10 mouse cellular contexts compared by ENCODE assay signal in genomic region chr5:30072377-30072776, GRCm38 (mm10). TPM values are rescaled to one million over a fixed set of nuclear protein-coding genes. Genes with fewer than 3 reads are reported as not detected.
DNase-seq lines count a peak whose midpoint lies in the region; ATAC-seq and TF ChIP-seq lines count a peak whose summit lies in the region.
"Had no signal": no experiment of that assay in that cellular context is flagged by ENCODE, and none has a peak within 500 bp of the region (broad histone marks: within the 10 kb centered on the region; RNA-seq: fewer than 3 reads in every experiment).

No protein-coding gene starts in this region.

- peaks cover 51% of the 10 kb centered on the region for H3K36me3 ChIP-seq in erythroblast, embryonic 14.5 days (ENCODE audit: control insufficient read depth)
- peaks cover 30 to 45% of the 10 kb centered on the region in 2 experiments for H3K36me3 ChIP-seq in CH12.LX (replicated peaks in 1 of 2; ENCODE audit: control insufficient read depth in 1 of 2, insufficient read depth in 1 of 2, low read length in 1 of 2)
- no peaks in the 10 kb centered on the region for H3K36me3 ChIP-seq in forebrain, embryonic 16.5 days (ENCODE audit: control insufficient read depth, insufficient read depth)
- H3K36me3 ChIP-seq in liver, postnatal 0 days (replicated peaks; ENCODE audit: insufficient read depth, low read length) = peaks cover 35% of the 10 kb centered on the region

- no peaks in the 10 kb centered on the region for H3K9me3 ChIP-seq in erythroblast, embryonic 14.5 days (ENCODE audit: control insufficient read depth, low read length)
- H3K9me3 ChIP-seq in CH12.LX (replicated peaks; ENCODE audit: low read length) = no peaks in the 10 kb centered on the region
- H3K9me3 ChIP-seq in forebrain, embryonic 16.5 days (ENCODE audit: control insufficient read depth, low read length) = no peaks in the 10 kb centered on the region
- no peaks in the 10 kb centered on the region for H3K9me3 ChIP-seq in liver, postnatal 0 days (ENCODE audit: low read length)

- dilution Hi-C loops in CH12.LX (cut with MboI; ENCODE audit: extremely low pct_ligation_motif_present, extremely low pct_unique_long_range_greater_than_20kb, low sequenced_read_pairs) = no loop called here

- in situ Hi-C loops in CH12.LX (cut with MboI; ENCODE audit: low pct_ligation_motif_present, low pct_unique_long_range_greater_than_20kb, low sequenced_read_pairs) = no loop called here

- no peak for ATAC-seq in erythroblast, adult 5-6 weeks (replicated peaks; ENCODE audit: low FRiP score, poor library complexity, severe bottlenecking)
- 0 out of 2 replicates have a peak, but pooled peaks have one; percentile 8 for ATAC-seq in forebrain, embryonic 16.5 days
- no peak for ATAC-seq in liver, postnatal 0 days
- ATAC-seq in erythroid progenitor cell, adult 5-6 weeks (replicated peaks; ENCODE audit: low FRiP score, poor library complexity, severe bottlenecking) = no peak

- H3K27ac ChIP-seq in CH12.LX (ENCODE audit: insufficient read depth, low read depth) = peak overlapping the region; percentile 40; the same call in 1 of the 2 replicates
- H3K27ac ChIP-seq in forebrain, embryonic 16.5 days (ENCODE audit: low read length) = no peak overlapping the region
- H3K27ac ChIP-seq in liver, postnatal 0 days (ENCODE audit: low read depth) = 0 out of 2 replicates have a peak overlapping the region, but pooled peaks have one; percentile 80

- H3K4me1 ChIP-seq in erythroblast, embryonic 14.5 days (ENCODE audit: control insufficient read depth) = peaks cover 35% of the 10 kb centered on the region
- H3K4me1 ChIP-seq in CH12.LX (ENCODE audit: control insufficient read depth in 1 of 2, insufficient read depth in 2 of 2) = peaks cover 0 to 31% of the 10 kb centered on the region in 2 experiments; a peak in 2 of 4 replicates
- peaks cover 13% of the 10 kb centered on the region for H3K4me1 ChIP-seq in forebrain, embryonic 16.5 days (replicated peaks; ENCODE audit: control insufficient read depth, insufficient read depth, low read length)
- peaks cover 13% of the 10 kb centered on the region for H3K4me1 ChIP-seq in liver, postnatal 0 days (ENCODE audit: insufficient read depth)

- TF ChIP-seq CTCF in CH12.LX (conservative IDR thresholded peaks at IDR 0.05 in 1 of 2, IDR thresholded peaks at IDR 0.05 in 1 of 2; ENCODE audit: low read depth in 2 of 2, low read length in 2 of 2) = no peak
- TF ChIP-seq CTCF in liver, postnatal 0 days (IDR thresholded peaks at IDR 0.05; ENCODE audit: low read depth) = no peak

- TF ChIP-seq RAD21 in CH12.LX (IDR thresholded peaks at IDR 0.05; ENCODE audit: low read depth, low read length) = no peak

- no peak for DNase-seq in CH12.LX (ENCODE audit: extremely low read depth)
- no peak for DNase-seq in liver, postnatal 0 days
- no peak for DNase-seq in urinary bladder, adult 2 months (ENCODE audit: low spot score)
- DNase-seq in left cerebral cortex, adult 18-20 months (ENCODE audit: low spot score in 2 of 2) = no peak
- DNase-seq: cerebellum, adult 9-10 months had no signal

- peak overlapping the region; percentile 91 for H3K4me2 ChIP-seq in CH12.LX (ENCODE audit: insufficient read depth, low read depth, poor library complexity, severe bottlenecking)
- peak overlapping the region; percentile 90 for H3K4me2 ChIP-seq in forebrain, embryonic 16.5 days (ENCODE audit: low read length)
- H3K4me2 ChIP-seq in liver, postnatal 0 days (ENCODE audit: low read depth, low read length) = peak overlapping the region; percentile 90

- H3K27me3 ChIP-seq in erythroblast, embryonic 14.5 days (ENCODE audit: control insufficient read depth) = no peaks in the 10 kb centered on the region
- no peaks in the 10 kb centered on the region for H3K27me3 ChIP-seq in CH12.LX (replicated peaks)
- no peaks in the 10 kb centered on the region for H3K27me3 ChIP-seq in forebrain, embryonic 16.5 days (replicated peaks; ENCODE audit: control insufficient read depth, insufficient read depth, low read length)
- H3K27me3 ChIP-seq in liver, postnatal 0 days (ENCODE audit: insufficient read depth, low read length) = no peaks in the 10 kb centered on the region

- TF ChIP-seq POLR2A in CH12.LX (IDR thresholded peaks at IDR 0.05; ENCODE audit: low read depth, low read length) = no peak

- peak overlapping the region; percentile 75 for H3K9ac ChIP-seq in CH12.LX (ENCODE audit: insufficient read depth, low read depth)
- no peak overlapping the region; the same call in 1 of the 2 replicates for H3K9ac ChIP-seq in forebrain, embryonic 16.5 days (replicated peaks; ENCODE audit: low read depth, low read length)
- peak overlapping the region; percentile 74 for H3K9ac ChIP-seq in liver, postnatal 0 days (replicated peaks)

- 43% methylated on average over 3 of the region's 3 CpGs for WGBS in forebrain, embryonic 16.5 days
- 39% methylated on average over 3 of the region's 3 CpGs for WGBS in liver, postnatal 0 days (ENCODE audit: insufficient replicate concordance)

- H3K79me2 ChIP-seq in CH12.LX (replicated peaks; ENCODE audit: control insufficient read depth, extremely low read depth, insufficient read depth, poor library complexity, severe bottlenecking) = peaks cover 43% of the 10 kb centered on the region

- TF ChIP-seq EP300 in CH12.LX (IDR thresholded peaks at IDR 0.05; ENCODE audit: low read length) = no peak
- TF ChIP-seq EP300 in liver, postnatal 0 days (IDR thresholded peaks at IDR 0.05; ENCODE audit: low read depth) = no peak

- peak overlapping the region; percentile 95 for H3K4me3 ChIP-seq in erythroblast, embryonic 14.5 days (replicated peaks)
- H3K4me3 ChIP-seq in CH12.LX (replicated peaks in 1 of 3; ENCODE audit: low read depth in 2 of 3, low read length in 2 of 3, poor library complexity in 1 of 3) = peak overlapping the region; percentile 61 to 81 (median 71)
- H3K4me3 ChIP-seq in forebrain, embryonic 16.5 days (replicated peaks; ENCODE audit: low read length) = peak overlapping the region; percentile 85
- peak overlapping the region; percentile 85 for H3K4me3 ChIP-seq in liver, postnatal 0 days (ENCODE audit: low read depth, low read length)

RNA-seq across cellular contexts. Expression of gene Tyms, which starts 1.0 kb away (rescaled TPM):
- polyA plus RNA-seq in erythroblast, embryonic 14.5 days (2012) = 9.5 and 11.7 TPM in 2 replicates
- total RNA-seq in erythroblast, adult 5-6 weeks (2015; ENCODE audit: low replicate concordance) = 46.7 and 65.4 TPM in 2 replicates
- 46.1 and 47.5 TPM in 2 replicates for total RNA-seq in erythroblast, adult 5-6 weeks (2017; ENCODE audit: low replicate concordance)
- total RNA-seq in CH12.LX (2012; rRNA removed) (153 and 174 TPM in 2 replicates), CH12.LX (2014; rRNA removed) (260 and 306 TPM in 2 replicates)
- 193 and 211 TPM in 2 replicates for polyA plus RNA-seq in CH12.LX (2012; ENCODE audit: insufficient read length, low read depth)
- 84.3 and 95.4 TPM in 2 replicates for polyA plus RNA-seq in forebrain, embryonic 16.5 days (2015; fragmentation: Nextera tagmentation; extraction: Ambion mirVana)
- 84.6 and 101 TPM in 2 replicates for polyA plus RNA-seq in liver, postnatal 0 days (2015; fragmentation: Nextera tagmentation; extraction: Ambion mirVana)
- polyA plus RNA-seq in urinary bladder, adult 2 months (2012; rRNA removed) = 24.4 and 25.0 TPM in 2 replicates
- total RNA-seq in erythroid progenitor cell, adult 5-6 weeks (2015; ENCODE audit: low replicate concordance) = 145 and 220 TPM in 2 replicates
- total RNA-seq in erythroid progenitor cell, adult 5-6 weeks (2017; ENCODE audit: low replicate concordance) = 159 and 170 TPM in 2 replicates
- 1 to 10 TPM; 3.6 to 4.1 TPM for total RNA-seq in left cerebral cortex, adult 18-20 months (2021)

RNA-seq across cellular contexts. Expression of gene Garem2, which starts 32.6 kb away (rescaled TPM):
- 0.02 TPM in 1 of 2 replicates, not detected in the other for polyA plus RNA-seq in erythroblast, embryonic 14.5 days (2012)
- total RNA-seq in erythroblast, adult 5-6 weeks (2015; ENCODE audit: low replicate concordance) = not detected in 2 replicates
- not detected in 2 replicates for total RNA-seq in erythroblast, adult 5-6 weeks (2017; ENCODE audit: low replicate concordance)
- total RNA-seq in CH12.LX (2012; rRNA removed) (0.13 and 0.21 TPM in 2 replicates), CH12.LX (2014; rRNA removed) (not detected in 2 replicates)
- polyA plus RNA-seq in CH12.LX (2012; ENCODE audit: insufficient read length, low read depth) = not detected in 2 replicates
- polyA plus RNA-seq in forebrain, embryonic 16.5 days (2015; fragmentation: Nextera tagmentation; extraction: Ambion mirVana) = 8.1 and 10.1 TPM in 2 replicates
- 0.02 TPM in 1 of 2 replicates, not detected in the other for polyA plus RNA-seq in liver, postnatal 0 days (2015; fragmentation: Nextera tagmentation; extraction: Ambion mirVana)
- polyA plus RNA-seq in urinary bladder, adult 2 months (2012; rRNA removed) = 0.10 TPM in 1 of 2 replicates, not detected in the other
- total RNA-seq in erythroid progenitor cell, adult 5-6 weeks (2015; ENCODE audit: low replicate concordance) = not detected in 2 replicates
- not detected in 2 replicates for total RNA-seq in erythroid progenitor cell, adult 5-6 weeks (2017; ENCODE audit: low replicate concordance)
- 10 to 100 TPM in 1 of 2 experiments, 1 to 10 TPM in 1; 10.0 to 10.7 TPM for total RNA-seq in left cerebral cortex, adult 18-20 months (2021)

RNA-seq across cellular contexts. Expression of gene 3110082J24Rik, which starts 33.5 kb away (rescaled TPM):
- not detected in 2 replicates for polyA plus RNA-seq in erythroblast, embryonic 14.5 days (2012)
- not detected in 2 replicates for total RNA-seq in erythroblast, adult 5-6 weeks (2015; ENCODE audit: low replicate concordance)
- total RNA-seq in erythroblast, adult 5-6 weeks (2017; ENCODE audit: low replicate concordance) = not detected in 2 replicates
- not detected in 2 replicates for total RNA-seq in CH12.LX (2012; rRNA removed)
- total RNA-seq in CH12.LX (2014; rRNA removed) = not detected in 2 replicates
- polyA plus RNA-seq in CH12.LX (2012; ENCODE audit: insufficient read length, low read depth) = not detected in 2 replicates
- polyA plus RNA-seq in forebrain, embryonic 16.5 days (2015; fragmentation: Nextera tagmentation; extraction: Ambion mirVana) = 2.8 TPM in 2 replicates
- not detected in 2 replicates for polyA plus RNA-seq in liver, postnatal 0 days (2015; fragmentation: Nextera tagmentation; extraction: Ambion mirVana)
- not detected in 2 replicates for polyA plus RNA-seq in urinary bladder, adult 2 months (2012; rRNA removed)
- total RNA-seq in erythroid progenitor cell, adult 5-6 weeks (2015; ENCODE audit: low replicate concordance) = not detected in 2 replicates
- not detected in 2 replicates for total RNA-seq in erythroid progenitor cell, adult 5-6 weeks (2017; ENCODE audit: low replicate concordance)
- total RNA-seq in left cerebral cortex, adult 18-20 months (2021) = 1 to 10 TPM; 2.0 to 3.5 TPM
- polyA plus RNA-seq: thymus, postnatal 0 days had no signal

RNA-seq across cellular contexts. Expression of gene Il6, which starts 59.5 kb away (rescaled TPM):
- 0.02 and 0.14 TPM in 2 replicates for polyA plus RNA-seq in erythroblast, embryonic 14.5 days (2012)
- 11.5 TPM in 1 of 2 replicates, not detected in the other for total RNA-seq in erythroblast, adult 5-6 weeks (2015; ENCODE audit: low replicate concordance)
- total RNA-seq in erythroblast, adult 5-6 weeks (2017; ENCODE audit: low replicate concordance) = 0.14 and 2.1 TPM in 2 replicates
- total RNA-seq in CH12.LX (2012; rRNA removed) (3.5 and 12.9 TPM in 2 replicates), CH12.LX (2014; rRNA removed) (1.2 TPM in 2 replicates)
- not detected in 2 replicates for polyA plus RNA-seq in CH12.LX (2012; ENCODE audit: insufficient read length, low read depth)
- polyA plus RNA-seq in forebrain, embryonic 16.5 days (2015; fragmentation: Nextera tagmentation; extraction: Ambion mirVana) = 0.23 TPM in 1 of 2 replicates, not detected in the other
- 0.28 and 0.33 TPM in 2 replicates for polyA plus RNA-seq in liver, postnatal 0 days (2015; fragmentation: Nextera tagmentation; extraction: Ambion mirVana)
- 0.10 TPM in 2 replicates for polyA plus RNA-seq in urinary bladder, adult 2 months (2012; rRNA removed)
- 4.0 TPM in 1 of 2 replicates, not detected in the other for total RNA-seq in erythroid progenitor cell, adult 5-6 weeks (2015; ENCODE audit: low replicate concordance)
- not detected in 2 replicates for total RNA-seq in erythroid progenitor cell, adult 5-6 weeks (2017; ENCODE audit: low replicate concordance)
- total RNA-seq in left cerebral cortex, adult 18-20 months (2021) = not detected
